Mouse (Mus musculus) common myeloid progenitor, adult 5-6 weeks (primary cell): ENCODE data around the gene Htra2. TPM values are rescaled to one million over a fixed set of nuclear protein-coding genes. Genes with fewer than 3 reads are reported as not detected.

Experiments used
- ATAC-seq: replicated peaks from 2 replicates; pipeline ENCODE4 v1.8.0; 2016; ENCODE audit warnings: low read depth, mild to moderate bottlenecking, moderate TSS enrichment, inconsistent platforms; ENCODE audit not compliant: poor library complexity, severe bottlenecking
- total RNA-seq: library from RNA; stranded (forward); fragments of 200-1000, 187-1606 nt; gene quantifications from 2 replicates; pipeline ENCODE4 v1.2.3, GENCODE M21; 2017

Gene Htra2
- total RNA-seq, 1 experiment from 2014 or later: 46.3 TPM

GRCm38 (mm10) chr6:83033249-83034185 is 21.6 kb downstream of the Htra2 start, which contains the start of the genes Dok1 and Loxl3:
TSS of gene Dok1 (minus strand) at chr6:83033471.
TSS of gene Loxl3 (plus strand) at chr6:83034173.
- ATAC-seq: peak; percentile 65

DNA sequence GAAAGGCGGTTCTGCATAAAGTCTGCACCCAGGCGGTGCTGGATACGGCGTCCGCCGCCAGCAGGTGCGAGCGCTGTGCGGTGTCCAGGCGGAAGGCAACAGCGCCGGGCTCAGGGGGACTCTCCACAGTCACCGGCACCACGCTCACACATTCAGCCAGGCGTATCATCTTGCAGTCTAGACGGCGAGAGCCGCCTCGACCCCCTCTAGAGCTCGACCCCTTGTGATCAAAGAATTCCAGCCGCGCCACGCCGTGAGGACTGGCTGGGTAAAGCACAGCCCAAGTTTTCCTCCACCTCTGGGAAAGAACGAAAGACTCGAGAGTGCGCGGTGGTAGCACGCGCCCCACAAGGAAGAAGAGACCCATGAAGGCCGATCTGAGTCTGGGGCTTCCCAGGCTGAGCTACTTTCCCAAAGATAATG is 22.3 kb downstream of the Htra2 start:
- peak; percentile 60 for ATAC-seq

GRCm38 (mm10) chr6:83031921-83032590 is 23.0 kb downstream of the Htra2 start:
- ATAC-seq: no peak

DNA sequence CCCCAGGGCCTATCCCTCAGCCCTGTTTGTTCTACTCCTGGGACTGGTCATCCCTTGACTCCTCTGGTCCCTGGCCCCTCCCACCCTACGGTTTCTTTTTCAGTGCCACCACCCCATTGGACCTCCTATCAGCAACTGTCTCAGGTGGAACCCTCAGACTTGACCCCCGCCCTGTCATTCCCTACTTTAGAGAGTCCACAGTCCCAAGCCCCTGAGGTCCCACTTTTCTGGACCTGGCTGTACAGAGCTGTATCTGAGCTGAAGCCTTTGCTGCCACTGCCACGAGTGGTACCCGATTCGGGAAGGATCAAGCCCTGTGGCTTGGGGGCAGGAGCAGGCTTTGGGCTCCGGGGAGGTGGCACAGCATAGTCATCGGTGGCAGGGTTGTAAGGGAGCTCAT is 24.0 kb downstream of the Htra2 start:
- ATAC-seq: no peak

DNA sequence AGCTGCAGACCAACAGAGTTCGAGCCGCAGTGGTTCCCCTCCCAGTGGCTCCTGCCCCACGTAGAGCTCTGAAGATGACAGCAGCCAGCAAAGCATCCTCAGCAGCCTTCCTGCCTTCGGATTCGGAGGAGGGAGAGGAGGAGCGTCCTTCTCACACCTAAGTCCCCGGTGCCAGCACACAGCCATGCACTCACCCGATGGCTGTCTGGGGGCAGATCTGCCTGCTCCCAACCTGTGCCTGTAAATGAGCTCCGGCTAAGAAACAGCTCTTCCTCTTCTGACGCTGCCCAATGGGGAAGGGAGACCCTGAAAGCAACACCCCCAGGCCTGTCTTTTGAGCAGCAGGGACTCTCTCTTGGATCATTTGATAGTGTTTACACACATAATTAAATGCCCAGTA is 25.3 kb downstream of the Htra2 start:
- ATAC-seq: no peak

DNA sequence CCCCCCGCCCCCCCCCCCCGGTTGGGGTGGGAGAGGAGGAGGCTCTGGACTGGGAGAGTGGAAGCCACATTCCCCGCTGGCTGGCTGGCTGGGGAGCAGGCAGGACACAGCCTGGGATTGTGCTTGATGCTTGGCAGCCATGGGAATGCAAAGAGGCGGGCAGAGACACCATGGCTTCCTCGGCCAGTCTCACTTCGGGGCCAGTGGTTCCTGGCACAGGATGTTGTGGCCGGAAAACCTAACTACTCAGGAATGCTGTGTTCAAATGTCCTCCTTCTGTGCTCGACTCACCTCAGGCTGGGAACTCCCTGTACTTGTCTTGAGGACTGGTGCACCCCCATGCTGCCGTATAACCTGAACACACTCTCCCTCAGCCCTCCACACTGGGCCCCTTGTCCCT is 27.4 kb downstream of the Htra2 start:
- ATAC-seq: no peak

DNA sequence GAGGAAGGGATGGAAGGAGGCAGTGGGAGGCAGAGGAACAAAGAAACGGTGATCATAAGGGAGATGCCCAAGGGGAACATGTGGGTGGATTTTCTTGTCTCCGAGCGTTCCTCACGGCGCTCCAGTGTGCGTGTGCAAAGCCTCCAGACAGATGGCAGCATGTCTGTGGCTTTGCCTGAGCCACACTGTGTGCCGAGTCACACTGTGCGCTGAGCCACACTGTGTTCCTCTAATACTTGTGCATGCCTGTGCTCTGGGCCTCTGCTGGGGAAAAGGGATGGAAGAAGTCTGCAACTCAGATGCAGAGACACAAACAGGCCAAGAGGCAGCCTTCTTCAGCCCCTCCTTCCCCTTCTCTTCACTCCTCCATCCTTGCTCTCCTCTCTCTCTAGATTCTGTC is 27.8 kb downstream of the Htra2 start:
- 0 out of 2 replicates have a peak, but pooled peaks have one; percentile 4 for ATAC-seq

DNA sequence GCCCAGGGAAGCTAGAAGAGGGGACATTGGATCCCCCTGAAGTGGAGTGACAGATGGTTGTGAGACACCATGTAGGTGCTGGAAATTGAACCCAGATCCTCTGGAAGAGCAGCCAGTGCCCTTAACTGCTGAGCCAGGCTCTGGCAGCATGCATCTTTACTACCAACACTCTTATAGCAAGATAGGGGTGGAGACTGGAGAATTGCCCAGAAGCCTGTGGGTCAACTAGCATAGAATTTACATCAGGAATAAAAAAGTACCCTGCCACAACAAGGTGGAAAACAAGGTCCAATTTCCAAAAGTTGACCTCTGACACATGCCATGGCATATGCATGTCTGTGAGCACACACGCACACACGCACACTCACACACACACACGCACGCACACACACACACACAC is 29.9 kb downstream of the Htra2 start:
- no peak for ATAC-seq

DNA sequence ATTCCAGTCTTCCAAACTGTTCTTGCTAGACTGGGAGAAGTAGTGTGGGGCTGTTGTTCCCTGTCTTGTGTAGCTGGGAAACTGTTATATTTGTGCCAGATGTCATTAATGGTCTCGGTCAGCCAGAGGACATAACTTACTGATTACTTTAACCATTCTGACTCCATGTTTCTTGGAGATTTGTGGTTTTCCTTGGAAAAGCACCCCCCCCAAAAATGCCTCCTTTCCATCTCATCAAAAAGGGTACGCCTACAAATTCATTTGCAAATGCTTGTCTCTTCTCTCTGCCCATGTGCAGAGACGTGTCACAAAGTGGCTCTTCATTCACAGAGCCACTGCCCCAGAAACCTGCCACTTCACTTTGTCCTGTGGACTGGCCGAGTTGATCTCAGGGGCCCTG is 30.7 kb downstream of the Htra2 start:
- no peak for ATAC-seq

GRCm38 (mm10) chr6:83023786-83024185 is 31.3 kb downstream of the Htra2 start:
- ATAC-seq: no peak

- ATAC-seq: no peak
These were observed 32.1 kb downstream of the Htra2 start for GRCm38 (mm10) chr6:83023008-83023407.

DNA sequence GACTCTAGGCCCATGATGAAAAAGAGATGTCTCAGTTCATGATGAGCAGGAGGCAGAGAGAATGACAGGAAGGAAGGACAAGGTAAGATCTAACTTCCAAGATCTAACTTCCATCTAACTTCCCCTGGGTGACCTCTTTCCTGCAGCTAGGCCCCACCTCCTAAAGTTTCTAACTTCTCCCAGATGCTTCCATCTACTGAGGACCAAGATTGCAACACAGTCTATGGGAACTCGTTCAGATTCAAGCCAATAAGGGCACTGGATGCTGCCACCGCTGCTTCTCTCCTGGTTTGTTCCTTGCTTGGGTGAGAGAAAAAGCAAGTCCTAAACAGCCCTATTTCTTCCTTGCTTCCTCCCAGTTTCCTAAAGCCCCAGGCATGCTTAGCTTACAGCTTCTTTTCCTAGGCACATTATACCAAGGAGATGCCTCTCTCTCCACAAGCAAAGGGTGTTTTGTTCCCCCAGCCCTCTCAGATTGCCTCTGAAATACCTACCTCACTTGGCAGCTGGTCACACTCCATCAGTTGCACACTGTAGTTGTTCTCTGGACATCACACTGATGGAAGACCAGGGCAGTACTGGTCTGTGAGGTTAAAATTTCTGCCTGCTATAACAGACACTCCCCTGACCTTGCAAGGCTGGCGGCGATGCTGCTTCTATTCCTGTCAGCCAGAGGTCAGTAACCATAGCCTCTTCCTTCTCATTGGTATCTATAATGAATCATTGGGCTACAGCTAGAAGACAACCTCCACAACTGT is 34.1 kb downstream of the Htra2 start:
- ATAC-seq: no peak

DNA sequence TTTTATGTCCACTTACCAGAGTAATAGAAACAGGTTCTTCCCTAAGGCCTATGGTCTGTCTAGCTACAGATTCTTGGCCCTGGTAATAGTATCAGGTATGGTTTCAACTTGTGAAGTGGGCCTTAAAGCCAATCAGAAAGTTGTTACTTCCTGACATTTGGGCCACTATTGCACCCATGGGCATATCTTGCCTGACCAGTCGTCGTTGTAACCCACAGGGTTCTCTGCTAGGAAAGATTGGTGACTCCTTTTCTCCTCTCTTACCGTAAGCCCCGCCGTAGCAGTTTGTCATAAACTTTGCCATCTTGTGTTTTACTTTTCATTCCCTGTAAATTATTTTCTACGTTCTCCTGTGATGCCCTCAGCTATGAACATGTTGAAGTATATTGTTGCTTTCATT is 35.0 kb downstream of the Htra2 start:
- ATAC-seq: peak; percentile 71

DNA sequence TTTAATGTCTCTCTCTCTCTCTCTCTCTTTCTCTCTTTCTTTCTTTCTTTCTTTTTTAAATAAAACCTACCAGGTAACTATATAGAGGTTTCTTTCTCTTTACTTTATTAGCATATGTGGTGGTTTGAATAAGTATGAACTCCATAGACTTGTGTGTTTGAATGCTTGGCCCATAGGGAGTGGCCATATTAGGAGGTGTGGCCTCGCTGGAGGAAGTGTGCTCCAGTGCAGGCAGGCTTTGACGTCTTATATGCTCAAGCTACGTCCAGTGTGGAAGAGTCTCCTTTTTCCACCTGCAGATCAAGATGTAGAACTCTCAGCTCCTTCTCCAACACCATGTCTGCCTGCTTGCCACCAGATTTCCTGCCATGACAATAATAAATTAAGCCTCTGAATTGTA is 36.0 kb downstream of the Htra2 start:
- ATAC-seq: no peak

DNA sequence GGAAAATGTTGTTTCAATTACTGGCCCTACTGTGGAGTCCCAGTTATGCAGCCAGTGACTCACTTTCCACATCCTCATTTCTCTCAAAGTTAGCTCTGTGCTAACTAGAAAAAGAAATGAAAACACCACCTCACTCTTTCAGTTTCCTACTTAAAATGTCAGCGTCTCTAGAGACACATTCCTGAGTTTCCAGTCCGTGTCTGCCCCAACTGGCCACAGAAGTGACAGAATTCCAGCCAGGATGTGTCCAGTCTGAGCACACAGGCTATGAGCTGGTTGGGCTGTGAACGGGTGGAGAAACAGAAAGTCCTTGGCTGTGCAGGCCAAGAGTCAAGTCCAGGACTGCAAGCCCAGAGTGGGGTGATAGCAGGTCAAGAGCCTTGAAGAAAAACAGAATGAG is 37.9 kb downstream of the Htra2 start:
- ATAC-seq: no peak

DNA sequence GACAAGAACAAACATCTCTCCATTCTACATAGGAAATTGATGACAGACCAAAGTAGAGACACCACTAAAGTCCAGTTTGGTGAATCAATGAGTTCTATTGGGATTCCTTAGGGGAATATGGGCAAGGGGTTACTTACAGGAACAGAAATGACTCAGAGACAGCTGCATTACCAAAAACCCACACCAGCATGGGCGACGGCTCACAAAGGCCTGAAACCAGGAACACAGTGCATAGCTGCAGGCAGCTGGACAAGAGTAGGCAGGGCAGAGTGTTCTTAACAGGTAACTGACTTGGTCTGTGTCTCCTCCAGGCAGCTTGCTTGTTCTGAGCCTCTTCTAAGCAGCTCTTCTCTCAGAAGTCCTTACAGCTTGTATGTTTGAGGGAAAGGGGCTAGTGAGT is 39.3 kb downstream of the Htra2 start:
- no peak for ATAC-seq

GRCm38 (mm10) chr6:83014482-83015466 is 40.3 kb downstream of the Htra2 start:
- ATAC-seq: peak; percentile 67

GRCm38 (mm10) chr6:83013444-83013843 is 41.6 kb downstream of the Htra2 start:
- ATAC-seq: peak; percentile 61

- no peak for ATAC-seq
These were observed 43.3 kb downstream of the Htra2 start for GRCm38 (mm10) chr6:83011756-83012155.
